Mouse (Mus musculus) ovary, postnatal 14 days (tissue): ENCODE measurements around the gene Clta.
A peak's percentile ranks its signal among the peaks of the same experiment; 100 is the strongest.

Source experiments
- DNase-seq: peaks from one replicate; pipeline ENCODE4 v3.0.0; 2022; ENCODE audit warnings: low spot score

Gene Clta

DNA sequence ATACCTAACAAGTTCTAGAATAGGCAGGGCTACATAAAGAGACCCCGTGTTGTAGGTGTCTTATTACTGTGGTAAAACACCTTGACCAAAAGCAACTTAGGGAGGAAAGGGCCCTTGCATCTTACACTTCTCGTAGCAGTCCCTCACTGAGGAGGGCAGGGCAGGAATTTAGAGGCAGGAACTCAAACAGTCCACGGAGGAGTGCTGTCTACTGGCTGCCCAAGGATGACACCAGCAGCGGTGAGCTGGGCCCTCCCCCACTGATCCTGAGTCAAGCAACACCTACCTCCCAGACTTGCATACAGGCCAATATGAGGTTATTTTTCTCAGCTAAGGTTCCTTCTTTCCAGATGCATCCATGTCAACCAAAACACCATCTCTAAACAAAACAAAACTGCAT lies 24.0 kb upstream of the Clta start:
- DNase-seq: no peak

DNA sequence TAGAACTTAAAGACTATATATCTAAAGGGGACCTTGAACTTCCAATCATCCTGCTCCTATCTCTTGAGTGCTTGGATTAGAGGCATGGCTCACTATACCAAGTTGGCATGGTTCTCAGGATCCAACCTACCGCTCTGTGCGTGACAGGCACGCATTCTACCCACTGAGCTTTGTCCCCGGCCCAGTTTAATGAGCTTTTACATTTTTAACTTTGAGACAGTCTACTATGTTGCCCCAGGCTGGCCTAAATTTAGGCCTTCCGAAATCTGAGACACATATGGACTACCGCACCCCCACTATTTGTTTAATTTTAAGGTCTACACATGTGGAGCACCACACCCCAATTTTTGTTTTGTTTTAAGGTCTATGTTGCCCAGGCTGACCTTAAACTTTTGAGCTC lies 23.4 kb upstream of the Clta start:
- DNase-seq: no peak

DNA sequence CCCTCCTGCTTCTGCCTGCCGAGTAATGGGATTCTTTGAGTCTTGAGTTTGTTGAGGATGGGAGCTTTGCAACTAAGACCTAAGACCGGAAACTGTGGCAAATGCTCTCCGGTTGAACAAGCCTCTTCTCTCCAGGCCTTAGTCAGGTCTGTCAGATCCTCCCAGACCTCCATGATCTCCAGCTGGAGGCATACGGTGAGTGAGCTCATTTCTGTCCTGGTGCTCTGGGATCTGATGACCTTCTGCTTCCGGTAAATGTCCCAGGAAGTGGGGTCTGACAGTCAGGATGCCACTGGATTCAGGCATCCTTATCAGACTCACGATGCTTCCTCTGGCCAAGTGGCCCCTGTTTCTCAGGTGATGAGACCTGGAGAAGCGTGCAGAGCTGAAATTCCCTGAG lies 23.0 kb upstream of the Clta start:
- no peak for DNase-seq

DNA sequence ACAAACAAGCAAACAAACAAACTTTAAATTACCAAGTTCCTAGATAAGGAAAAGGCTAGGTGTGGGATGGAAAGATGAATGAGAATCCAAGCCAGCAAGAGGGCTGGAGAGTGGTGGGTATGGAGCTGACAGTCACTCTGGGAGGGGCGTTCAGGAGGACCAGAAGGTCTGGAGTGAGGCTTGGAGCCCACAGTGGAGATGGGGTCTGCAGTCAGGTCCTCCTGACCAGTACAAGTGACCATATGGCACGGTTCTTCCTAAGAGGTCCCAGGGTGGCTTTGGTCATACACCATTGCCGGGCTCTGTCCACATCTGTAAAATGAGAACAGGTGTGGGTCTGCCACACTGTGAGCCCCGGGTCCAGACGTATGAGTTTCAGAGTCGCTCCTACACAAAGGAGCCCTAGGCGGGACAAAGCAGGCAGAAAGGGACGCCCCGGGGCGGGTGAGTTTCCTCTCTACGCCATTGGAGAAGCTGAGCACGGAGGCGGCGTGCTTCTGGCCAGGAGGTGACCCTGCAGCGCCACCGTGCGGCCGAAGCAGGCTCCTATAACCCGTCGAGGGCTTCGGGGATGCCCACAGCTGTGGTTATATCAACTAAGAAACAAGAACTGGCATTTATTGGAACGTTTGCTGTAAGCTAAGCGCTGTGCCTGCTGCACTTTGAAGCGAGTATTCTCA lies 22.1 kb upstream of the Clta start:
- peak; percentile 95 for DNase-seq

DNA sequence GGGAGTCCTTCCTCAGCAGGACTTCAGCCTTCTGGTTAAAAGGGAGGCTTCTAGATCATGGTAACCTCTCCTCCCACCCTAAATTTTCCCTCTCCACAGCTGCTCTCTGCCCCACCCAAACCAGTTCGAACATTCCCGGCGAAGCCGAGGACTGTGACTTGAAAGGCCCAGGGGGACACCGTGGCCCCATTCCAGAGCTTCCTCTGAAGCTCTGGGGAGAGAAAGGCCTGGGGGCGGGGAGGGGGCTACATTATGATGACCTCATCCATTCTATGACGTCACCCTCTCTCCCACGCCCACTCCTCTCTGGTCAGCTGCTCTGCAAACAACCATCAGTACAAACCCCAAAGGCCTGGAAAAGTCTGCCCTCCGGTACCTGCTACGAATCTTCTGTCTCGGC lies 21.1 kb upstream of the Clta start, which contains the start of gene Ccin:
Gene Ccin, plus strand, starts transcription at position 303 of the 400 bp plus-strand sequence.
- no peak for DNase-seq

DNA sequence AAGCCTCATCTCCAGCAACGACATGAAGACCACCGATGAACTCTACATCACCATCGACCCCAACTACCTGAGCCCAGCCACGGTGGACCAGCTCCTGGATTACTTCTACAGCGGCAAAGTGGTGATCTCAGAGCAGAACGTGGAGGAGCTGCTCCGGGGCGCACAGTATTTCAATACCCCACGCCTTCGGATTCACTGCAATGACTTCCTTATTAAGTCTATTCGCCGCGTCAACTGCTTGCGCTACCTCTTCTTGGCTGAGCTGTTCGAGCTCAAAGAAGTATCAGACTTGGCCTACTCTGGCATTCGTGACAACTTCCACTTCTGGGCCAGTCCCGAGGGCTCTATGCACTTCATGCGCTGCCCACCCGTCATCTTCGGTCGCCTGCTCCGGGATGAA lies 20.5 kb upstream of the Clta start:
- no peak for DNase-seq

DNA sequence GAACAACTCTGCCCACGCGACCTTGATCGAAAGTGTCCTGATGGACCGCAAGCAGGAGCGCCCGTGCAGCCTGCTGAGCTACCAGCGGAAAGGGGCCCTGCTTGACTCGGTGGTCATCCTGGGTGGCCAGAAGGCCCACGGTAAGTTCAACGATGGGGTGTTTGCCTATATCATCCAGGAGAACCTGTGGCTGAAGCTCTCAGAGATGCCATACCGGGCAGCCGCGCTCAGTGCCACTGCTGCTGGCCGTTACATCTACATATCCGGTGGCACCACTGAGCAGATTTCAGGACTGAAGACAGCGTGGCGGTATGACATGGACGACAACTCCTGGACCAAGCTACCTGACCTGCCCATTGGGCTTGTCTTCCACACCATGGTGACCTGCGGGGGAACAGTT lies 19.9 kb upstream of the Clta start:
- DNase-seq: no peak

DNA sequence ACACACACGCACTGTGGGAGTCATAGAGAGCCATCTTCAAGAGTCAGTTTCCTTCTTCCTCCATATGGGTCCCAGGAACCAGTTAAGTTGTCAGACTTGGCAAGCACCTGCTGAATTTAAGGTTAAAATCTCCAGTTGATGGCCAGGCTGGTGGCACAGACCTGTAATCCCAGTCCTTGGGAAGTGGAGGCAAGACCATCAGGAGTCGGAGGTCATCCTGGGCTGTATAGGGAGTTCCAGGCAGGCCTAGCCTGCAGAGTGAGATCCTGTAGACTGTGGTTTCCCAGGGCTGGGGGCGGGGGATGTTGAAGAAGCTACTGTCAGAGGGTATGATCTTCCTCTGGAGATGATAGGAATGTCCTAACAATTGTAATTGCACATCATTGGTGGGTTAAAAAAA lies 15.3 kb upstream of the Clta start:
- no peak for DNase-seq

DNA sequence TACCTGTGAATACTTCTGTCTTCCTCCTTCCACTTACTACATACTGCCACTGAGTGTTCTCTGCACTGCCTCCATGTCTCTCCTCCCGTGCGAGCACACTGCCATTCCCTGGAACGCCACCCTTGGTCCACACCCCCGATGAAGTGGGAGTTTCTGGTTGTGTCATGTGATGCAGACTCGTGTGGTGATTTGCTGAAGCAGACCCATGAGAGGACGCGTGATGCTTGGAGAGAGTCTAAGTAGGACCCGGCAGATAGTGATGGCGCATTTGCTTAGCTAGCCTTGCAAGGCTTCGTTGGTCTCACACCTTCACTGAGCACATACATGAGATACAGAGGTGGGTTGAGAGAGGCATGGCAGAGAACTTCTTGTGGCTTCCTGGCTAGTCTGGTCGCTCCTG lies 11.2 kb upstream of the Clta start:
- DNase-seq: no peak

DNA sequence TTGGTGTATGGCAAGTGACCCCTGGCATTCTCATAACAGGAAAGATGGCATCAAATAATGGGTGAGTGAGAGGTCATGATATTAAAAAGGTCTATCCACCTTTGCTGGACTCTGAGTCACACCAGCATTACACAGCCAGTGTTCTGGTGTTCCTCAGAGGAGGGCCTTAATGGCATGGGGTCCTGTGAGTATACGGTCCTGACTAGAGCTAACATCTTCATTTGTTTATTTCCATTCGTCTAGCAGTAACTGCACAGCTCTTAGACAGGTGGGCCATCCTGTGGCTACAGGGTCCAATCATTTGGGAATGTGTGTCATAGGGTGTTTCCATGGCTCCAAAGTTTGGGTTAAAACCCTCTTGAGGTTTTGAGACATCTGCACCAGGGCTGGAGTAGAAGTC lies 9.9 kb upstream of the Clta start:
- no peak for DNase-seq

DNA sequence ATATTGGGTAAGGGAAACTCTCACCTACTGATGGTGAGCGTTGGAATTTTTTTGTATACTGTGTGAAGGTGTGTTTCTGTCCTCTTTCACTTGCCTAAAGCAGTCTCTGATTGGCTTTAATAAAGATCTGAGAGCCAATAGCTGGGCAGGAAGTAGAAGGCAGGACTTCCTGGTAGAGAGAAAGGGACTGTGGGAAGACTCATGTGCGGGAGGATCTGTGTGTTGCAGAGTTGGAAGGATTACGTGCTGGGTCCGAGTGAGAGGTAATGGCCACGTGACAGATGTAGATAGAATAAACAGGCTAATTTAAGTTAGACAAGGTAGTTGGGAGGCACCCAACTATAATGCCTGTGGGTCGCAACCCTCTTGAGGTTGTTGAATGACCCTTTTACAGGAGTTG lies 630 bp upstream of the Clta start:
- no peak for DNase-seq

DNA sequence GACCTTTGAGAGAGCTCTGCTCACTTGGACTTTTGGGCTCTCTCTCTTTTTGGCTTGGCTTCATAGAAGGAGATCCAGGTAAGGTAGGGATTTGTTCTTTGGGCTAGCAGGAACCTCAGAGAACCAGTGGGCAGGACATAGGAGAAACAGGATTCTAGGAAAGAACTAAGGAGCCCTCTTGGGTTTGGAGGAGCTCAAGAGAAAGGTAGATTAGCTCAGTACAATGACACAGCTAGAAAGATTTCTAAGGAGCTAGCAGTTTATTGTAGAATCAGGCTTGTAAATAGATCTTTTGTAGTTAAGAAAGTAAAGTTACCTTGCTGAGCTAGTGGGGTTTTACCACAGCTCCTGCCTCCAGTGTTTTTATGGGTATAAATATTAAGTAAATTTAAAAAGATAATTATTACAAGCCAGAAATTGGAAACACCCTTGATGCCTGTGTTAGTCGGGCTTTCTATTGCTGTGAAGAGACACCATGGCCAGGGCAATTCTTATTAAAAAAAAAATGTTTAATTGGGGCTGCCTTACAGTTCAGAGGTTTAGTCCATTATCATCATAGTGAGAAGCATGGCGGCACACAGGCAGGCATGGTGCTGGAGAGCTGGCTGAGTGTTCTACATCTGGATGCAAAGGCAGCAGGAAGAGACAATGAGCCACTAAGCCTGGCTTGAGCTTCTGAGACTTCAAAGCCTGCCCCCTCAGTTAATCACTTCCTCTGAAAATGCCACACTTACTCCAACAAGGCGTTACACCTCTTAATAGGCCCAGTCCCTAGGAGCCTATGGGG lies 564 bp downstream of the Clta start:
- no peak for DNase-seq

DNA sequence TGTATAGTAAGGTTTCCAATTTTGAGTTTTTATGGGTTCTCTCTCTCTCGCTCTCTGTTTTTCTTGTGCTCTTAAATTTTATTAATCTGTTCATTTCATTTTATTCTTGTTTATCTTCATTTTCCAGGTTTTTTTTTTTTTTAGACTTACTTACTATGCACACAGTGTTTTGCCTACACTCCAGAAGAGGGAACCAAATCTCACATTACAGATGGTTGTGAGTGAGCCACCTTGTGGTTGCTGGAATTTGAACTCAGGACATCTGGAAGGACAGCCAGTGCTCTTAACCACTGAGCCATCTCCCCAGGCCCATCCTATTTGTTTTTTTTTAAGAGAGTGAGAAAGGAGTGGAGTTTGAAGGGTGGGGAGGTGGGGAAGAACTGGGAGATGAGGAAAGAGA lies 5.9 kb downstream of the Clta start:
- no peak for DNase-seq

DNA sequence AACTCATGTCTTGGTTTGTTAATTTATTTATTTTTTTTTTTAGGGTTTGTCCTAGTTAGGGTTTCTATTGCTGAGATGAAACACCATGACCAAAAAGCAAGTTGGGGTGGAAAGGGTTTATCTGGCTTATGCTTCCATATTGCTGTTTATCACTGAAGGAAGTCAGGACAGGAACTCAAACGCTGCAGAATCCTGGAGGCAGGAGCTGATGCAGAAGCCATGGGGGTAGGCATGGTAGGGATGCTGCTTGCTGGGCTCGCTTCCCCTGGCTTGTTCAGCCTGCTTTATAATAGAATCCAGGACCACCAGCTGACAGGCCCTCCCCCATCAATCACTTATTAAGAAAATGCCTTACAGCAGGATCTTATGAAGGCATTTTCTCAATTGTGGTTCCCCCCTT lies 6.6 kb downstream of the Clta start:
- DNase-seq: no peak

DNA sequence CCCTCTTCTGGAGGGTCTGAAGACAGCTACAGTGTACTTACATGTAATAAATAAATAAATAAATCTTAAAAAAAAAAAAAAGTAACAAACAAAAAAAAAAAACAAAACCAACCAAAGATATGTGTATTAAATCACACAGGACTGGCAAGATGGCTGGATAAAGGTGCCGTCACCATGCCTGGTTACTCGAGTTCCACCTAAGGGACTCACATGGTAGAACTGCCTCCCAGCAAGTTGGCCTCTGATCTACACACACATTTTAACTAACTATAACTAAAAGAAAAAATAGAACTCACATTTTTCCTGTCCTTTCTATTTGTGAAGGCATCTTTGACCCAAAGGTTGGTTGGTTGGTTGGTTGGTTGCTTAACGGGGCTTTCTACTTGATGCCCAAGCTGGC lies 7.5 kb downstream of the Clta start:
- DNase-seq: no peak

DNA sequence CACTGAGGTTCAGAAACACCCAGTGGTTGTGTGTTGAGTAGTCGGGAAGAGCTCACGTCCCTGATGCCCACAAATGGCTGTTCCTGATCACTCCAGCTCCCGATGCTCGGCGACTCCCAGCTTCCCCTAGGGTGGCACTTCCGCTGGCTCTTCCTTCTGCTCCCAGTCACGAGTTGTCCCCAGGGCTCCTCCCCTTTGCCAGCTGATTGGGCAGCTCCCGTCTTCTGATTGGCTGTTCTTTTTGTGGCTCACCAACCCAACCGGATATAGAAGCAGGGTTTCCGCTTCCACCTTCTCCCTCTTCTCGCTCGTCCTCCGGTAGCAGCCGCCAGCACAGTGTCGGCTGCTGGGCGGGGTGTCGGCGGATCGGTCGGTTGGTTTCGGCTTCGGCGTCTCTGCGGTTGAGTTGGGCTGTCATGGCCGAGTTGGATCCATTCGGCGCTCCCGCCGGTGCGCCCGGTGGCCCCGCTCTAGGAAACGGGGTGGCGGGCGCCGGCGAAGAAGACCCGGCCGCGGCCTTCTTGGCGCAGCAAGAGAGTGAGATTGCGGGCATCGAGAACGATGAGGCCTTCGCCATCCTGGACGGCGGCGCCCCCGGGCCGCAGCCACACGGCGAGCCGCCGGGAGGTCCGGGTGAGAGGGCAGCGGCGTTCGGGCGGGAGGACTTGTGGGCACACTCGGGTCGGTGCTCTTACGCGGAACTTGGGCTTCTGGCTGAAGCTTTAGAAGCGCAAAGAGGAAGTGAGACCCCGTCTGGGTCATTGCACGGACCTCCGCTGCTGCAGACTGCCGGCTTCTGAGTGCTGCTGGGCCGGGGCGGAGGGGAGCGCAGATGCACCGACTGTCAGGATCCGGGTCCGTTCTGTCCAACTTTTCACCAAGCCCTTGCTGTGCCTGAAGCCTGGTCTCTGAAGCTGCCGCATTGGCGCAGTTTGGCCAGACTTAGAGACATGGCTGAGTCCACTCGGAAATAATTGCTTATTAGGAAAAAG lies 8.4 kb downstream of the Clta start:
- peak; percentile 76 for DNase-seq

DNA sequence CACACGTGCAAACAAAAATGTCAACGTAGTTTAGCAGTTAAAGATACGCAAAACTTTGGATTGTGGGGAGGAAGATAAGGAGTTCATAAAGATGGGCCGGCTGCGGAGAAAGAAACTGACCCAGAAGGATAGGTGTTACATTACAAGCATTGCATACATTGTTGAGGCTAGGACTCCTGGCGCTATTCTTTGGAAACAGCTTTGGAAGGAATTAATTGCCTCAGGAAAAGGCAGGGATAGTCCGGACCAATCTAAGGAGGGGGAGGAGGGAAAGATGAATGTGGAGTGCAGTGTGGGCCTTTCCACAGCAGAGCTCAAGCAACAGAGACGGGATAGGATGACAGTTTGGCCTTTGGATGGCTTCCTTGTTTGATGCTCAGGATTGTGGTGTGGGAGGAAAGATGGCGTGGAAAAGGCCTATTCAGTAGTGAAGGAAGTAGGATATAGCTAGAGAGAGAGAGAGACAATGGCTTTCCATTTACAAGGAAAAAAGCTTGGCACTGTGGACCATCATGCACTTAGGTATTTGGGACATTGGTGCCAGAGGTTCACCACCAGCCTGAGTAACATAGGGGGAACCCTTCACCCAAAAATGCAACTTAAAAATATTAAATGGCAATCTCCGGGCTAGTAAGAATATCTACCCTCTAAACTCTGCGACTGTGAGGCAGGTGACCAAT lies 9.3 kb downstream of the Clta start:
- DNase-seq: no peak

DNA sequence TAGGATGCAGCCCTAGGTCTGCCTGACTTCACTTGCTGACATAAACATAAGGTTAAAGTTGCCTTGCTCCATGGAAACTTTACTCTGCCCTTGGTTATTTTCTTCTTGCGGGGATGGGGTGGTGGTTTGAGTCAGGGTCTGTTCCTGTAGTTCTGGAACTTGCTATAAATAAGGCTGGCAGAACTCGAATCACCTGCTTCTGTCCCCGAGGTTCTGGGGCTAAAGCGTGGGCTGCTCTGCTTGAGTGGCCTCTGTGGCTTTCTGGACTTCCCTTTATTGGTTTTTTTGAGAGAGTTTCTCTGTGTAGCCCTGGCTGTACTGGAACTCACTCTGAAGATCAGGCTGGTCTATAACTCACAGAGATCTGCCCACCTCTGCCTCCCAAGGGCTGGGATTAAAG lies 11.8 kb downstream of the Clta start:
- no peak for DNase-seq

DNA sequence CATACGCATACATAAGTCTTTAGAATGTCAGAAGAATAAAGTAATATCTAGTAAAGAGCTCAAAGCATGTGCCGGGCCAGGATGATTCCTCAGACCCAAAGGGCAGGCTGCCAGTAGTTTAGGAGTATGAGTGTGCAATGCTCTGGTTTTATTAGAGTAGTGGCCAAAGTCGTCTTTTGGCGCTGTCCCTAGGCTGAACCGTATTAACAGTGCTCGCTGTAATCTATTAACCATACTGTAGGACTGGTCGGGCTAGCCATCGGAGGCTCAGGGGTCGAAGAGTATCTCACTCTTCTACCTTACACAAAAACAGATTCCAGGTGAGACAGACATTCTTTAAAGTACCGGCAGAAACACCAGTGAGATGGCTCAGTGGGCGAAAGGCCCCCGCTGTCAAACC lies 12.5 kb downstream of the Clta start:
- DNase-seq: no peak

DNA sequence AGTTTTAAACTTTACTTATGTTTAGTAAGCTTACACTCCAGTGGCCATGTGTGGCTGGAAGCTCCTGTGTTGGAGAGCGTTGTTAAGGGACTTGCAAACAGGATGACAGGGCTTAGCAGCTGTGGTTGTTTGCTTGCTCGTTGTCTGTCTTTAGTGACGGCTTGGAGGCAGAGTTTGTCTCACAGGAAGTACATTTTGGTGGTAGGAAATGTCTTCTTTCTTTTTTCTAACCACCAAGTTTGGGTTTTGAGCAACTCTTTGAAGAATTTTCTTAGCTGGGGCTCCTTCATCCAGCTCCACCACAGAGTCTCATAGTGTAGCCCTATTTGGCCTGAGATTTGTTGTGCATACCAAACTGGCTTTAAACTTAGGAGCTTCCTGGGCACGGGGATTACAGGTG lies 18.1 kb downstream of the Clta start:
- DNase-seq: no peak

DNA sequence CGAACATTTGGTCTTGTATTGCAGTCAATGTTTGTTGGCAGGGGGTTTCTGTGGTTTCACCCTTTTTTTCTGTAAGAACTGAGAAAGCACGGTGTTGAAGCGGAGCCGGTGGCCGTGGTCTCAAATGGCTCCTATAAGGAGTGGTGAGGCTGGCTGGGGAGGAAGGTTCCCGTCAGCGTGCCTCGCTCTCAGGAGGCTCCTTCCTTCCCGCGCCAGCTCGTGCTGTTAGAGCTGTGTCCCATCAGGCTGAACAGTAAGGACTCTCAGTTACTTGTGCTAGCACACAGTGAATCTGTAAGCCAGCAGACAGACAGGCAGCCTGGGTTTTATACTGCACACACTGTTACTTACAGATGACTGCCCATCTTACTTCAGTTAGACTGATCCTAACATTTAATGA lies 18.5 kb downstream of the Clta start:
- DNase-seq: no peak

DNA sequence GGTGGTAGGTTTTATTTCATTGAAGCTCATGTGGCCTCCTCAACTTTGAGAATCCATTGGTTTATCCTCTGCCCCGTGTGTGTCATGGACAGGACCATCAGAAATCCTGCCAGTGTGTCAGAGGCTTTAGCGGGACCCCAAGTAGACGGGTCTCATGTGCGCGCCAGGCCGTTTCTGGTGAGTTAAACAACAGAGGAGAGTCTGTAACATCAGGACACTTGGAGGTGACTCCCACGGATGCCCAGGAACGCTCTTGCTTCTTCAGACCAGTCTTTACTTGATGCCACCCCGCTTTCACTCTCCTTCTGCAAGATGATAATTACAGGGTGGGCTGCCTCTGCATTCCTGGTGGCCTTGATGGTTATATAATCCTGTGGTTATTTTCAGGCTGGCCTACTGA lies 19.4 kb downstream of the Clta start:
- DNase-seq: no peak
